Mouse (Mus musculus) ES-Bruce4 (cell line): ENCODE measurements around the gene Bptf. TPM values are rescaled to one million over a fixed set of nuclear protein-coding genes. Genes with fewer than 3 reads are reported as not detected.
"Not testable (repeated sequence)": the region's sequence is repeated elsewhere in the genome, so short reads cannot be mapped to it uniquely, and the experiment has no call there.

Experiments
- H3K27ac ChIP-seq: 2 replicates; pipeline ENCODE4 v1.5.1; 2012; ENCODE audit warnings: low read length, inconsistent platforms; ENCODE audit not compliant: insufficient read depth
- H3K27me3 ChIP-seq: 2 replicates; pipeline ENCODE4 v1.6.1; 2012; ENCODE audit warnings: mild to moderate bottlenecking, low read length, inconsistent platforms; ENCODE audit not compliant: control insufficient read depth, poor library complexity, insufficient read depth, severe bottlenecking
- H3K36me3 ChIP-seq: 2 replicates; pipeline ENCODE4 v1.6.1; 2012; ENCODE audit warnings: inconsistent platforms, mild to moderate bottlenecking, low read length, moderate library complexity; ENCODE audit not compliant: control insufficient read depth, poor library complexity, insufficient read depth, severe bottlenecking
- H3K4me1 ChIP-seq: one replicate; pipeline ENCODE4 v1.8.1; 2011; ENCODE audit warnings: low read length; ENCODE audit not compliant: control insufficient read depth, insufficient read depth
- H3K4me3 ChIP-seq: 2 replicates; pipeline ENCODE4 v1.5.1; 2011; ENCODE audit warnings: low read depth, mild to moderate bottlenecking, low read length
- H3K9ac ChIP-seq: 2 replicates; pipeline ENCODE4 v1.6.1; 2012; ENCODE audit warnings: low read depth, mild to moderate bottlenecking, inconsistent platforms; ENCODE audit not compliant: poor library complexity, severe bottlenecking
- H3K9me3 ChIP-seq: replicated peaks from 2 replicates; pipeline ENCODE4 v1.6.1; 2012; ENCODE audit warnings: mild to moderate bottlenecking, low read length, inconsistent platforms; ENCODE audit not compliant: control insufficient read depth, poor library complexity, insufficient read depth, severe bottlenecking
- CTCF ChIP-seq: IDR thresholded peaks from one replicate; pipeline ENCODE4 v1.8.1; 2011; ENCODE audit warnings: low read depth, low read length
- EP300 ChIP-seq: IDR thresholded peaks from 2 replicates; pipeline ENCODE4 v1.6.1; 2011; ENCODE audit warnings: low read depth, low read length; ENCODE audit not compliant: insufficient read depth
- POLR2A ChIP-seq: IDR thresholded peaks from one replicate; pipeline ENCODE4 v1.8.1; 2011; ENCODE audit warnings: low read length; ENCODE audit not compliant: insufficient read depth
- polyA plus RNA-seq: library from polyadenylated mRNA; stranded (reverse); fragments of >200 nt; gene quantifications from 2 replicates; pipeline ENCODE4 v1.2.4, GENCODE M21; 2011; ENCODE audit warnings: low read depth; ENCODE audit not compliant: missing spikeins, insufficient read depth, insufficient read length

Gene Bptf
- polyA plus RNA-seq, 1 experiment, result 101 TPM

GRCm38 (mm10) chr11:107153645-107154044, 21.7 kb upstream of the Bptf start:
- H3K9me3 ChIP-seq, result no peaks in the 10 kb centered on the region
- H3K9ac ChIP-seq, result peak overlapping the region; percentile 22; the same call in 1 of the 2 replicates
- peaks cover 3% of the 10 kb centered on the region for H3K4me1 ChIP-seq
- no peaks in the 10 kb centered on the region for H3K27me3 ChIP-seq
- H3K4me3 ChIP-seq, result no peak overlapping the region
- no peaks in the 10 kb centered on the region for H3K36me3 ChIP-seq
- TF ChIP-seq EP300 (no peak), CTCF (no peak), POLR2A (no peak)
- no peak overlapping the region for H3K27ac ChIP-seq

- TF ChIP-seq CTCF, result peak; percentile 53
- no peak for TF ChIP-seq POLR2A
- Histone ChIP-seq H3K4me3 (no peak overlapping the region), H3K4me1 (peaks cover 2% of the 10 kb centered on the region)
These were observed 19.9 kb upstream of the Bptf start for GRCm38 (mm10) chr11:107151809-107152208.

GRCm38 (mm10) chr11:107143956-107144355, 12.0 kb upstream of the Bptf start:
- not testable (repeated sequence) for H3K9me3 ChIP-seq, H3K27ac ChIP-seq, H3K27me3 ChIP-seq, H3K4me1 ChIP-seq, H3K4me3 ChIP-seq, H3K36me3 ChIP-seq, H3K9ac ChIP-seq

More at GRCm38 (mm10) chr11:107151809-107152208, 19.9 kb upstream of the Bptf start:
- Histone ChIP-seq H3K27ac (no peak overlapping the region), H3K9ac (no peak overlapping the region), H3K27me3 (no peaks in the 10 kb centered on the region), H3K9me3 (no peaks in the 10 kb centered on the region), H3K36me3 (no peaks in the 10 kb centered on the region)

GRCm38 (mm10) chr11:107142382-107142781, 10.5 kb upstream of the Bptf start:
- Histone ChIP-seq H3K4me3 (no peak overlapping the region), H3K36me3 (no peaks in the 10 kb centered on the region), H3K9ac (no peak overlapping the region), H3K27ac (no peak overlapping the region), H3K9me3 (peaks cover 4% of the 10 kb centered on the region; the same call in 1 of the 2 replicates), H3K4me1 (no peaks in the 10 kb centered on the region), H3K27me3 (no peaks in the 10 kb centered on the region)
- TF ChIP-seq EP300 (no peak), POLR2A (no peak), CTCF (no peak)

- H3K4me1 ChIP-seq, result no peaks in the 10 kb centered on the region
- TF ChIP-seq CTCF (no peak), EP300 (0 out of 2 replicates have a peak, but pooled peaks have one; percentile 63), POLR2A (no peak)
- no peaks in the 10 kb centered on the region for H3K36me3 ChIP-seq
- H3K27me3 ChIP-seq, result no peaks in the 10 kb centered on the region
- H3K9me3 ChIP-seq, result peaks cover 4% of the 10 kb centered on the region; the same call in 1 of the 2 replicates
- no peak overlapping the region for H3K4me3 ChIP-seq
- H3K9ac ChIP-seq, result no peak overlapping the region; the same call in 1 of the 2 replicates
- H3K27ac ChIP-seq, result peak overlapping the region; percentile 89
These were observed 8.8 kb upstream of the Bptf start for GRCm38 (mm10) chr11:107140756-107141155.

- peak overlapping the region; percentile 49 for H3K27ac ChIP-seq
- no peaks in the 10 kb centered on the region for H3K36me3 ChIP-seq
- no peak for TF ChIP-seq EP300
- TF ChIP-seq CTCF, result peak; percentile 6
- no peaks in the 10 kb centered on the region for H3K27me3 ChIP-seq
- H3K4me1 ChIP-seq, result no peaks in the 10 kb centered on the region
- H3K4me3 ChIP-seq, result no peak overlapping the region
- peaks cover 4% of the 10 kb centered on the region; the same call in 1 of the 2 replicates for H3K9me3 ChIP-seq
- no peak overlapping the region for H3K9ac ChIP-seq
These were observed 6.7 kb upstream of the Bptf start for GRCm38 (mm10) chr11:107138633-107139032.
